Mouse (Mus musculus) A20 (cell line): Measurements from ENCODE around the gene Scd3.

Source experiments
- DNase-seq: peaks from one replicate; pipeline ENCODE4 v3.0.0-alpha.2; 2011; ENCODE audit warnings: low read depth, low spot score

Gene Scd3

GRCm38 (mm10) chr19:44203015-44203564, at the start of gene Scd3:
Gene Scd3 (plus strand): TSS chr19:44203269.
- DNase-seq, result no peak

- DNase-seq, result no peak
Measured at GRCm38 (mm10) chr19:44153781-44154180, 49.3 kb upstream of the Scd3 start.

DNA sequence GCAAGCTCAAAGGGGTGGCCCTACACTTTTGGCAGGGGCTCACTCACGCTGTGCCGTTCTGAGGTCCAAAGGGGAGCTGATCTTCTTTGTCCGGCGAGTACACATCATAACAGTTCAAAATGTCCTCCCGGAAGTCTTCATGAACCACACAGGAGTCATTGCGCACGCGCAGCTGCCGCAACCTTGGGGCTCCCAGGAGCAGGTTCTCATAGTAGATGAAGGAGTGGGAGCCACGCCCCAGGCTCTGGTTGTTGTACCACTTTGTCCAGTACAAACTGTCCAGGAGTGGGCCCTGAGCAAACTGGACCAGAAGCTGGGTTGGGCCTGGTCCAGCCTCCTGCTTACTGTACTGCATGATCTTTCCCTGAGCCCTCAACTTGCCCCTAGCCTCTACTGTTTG, 46.1 kb upstream of the Scd3 start:
- DNase-seq, result no peak

DNA sequence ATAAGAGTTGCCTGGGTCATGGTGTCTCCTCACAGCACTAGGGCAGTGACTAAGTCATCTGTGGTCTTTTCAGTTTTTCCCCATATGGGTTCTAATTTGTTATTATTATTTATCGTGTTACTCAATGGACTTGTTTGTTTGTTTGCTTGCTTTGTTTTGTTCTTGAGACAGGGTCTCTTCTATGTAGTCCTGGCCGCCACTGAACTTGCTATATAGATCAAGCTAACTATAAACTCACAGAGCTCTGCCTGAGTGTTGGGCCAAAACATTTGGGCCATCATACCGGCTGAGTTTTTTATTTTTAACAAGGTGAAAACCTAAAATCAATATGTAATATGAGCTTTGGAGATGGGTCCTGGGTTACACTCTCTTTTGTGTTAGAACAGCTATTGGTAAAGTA, 43.7 kb upstream of the Scd3 start:
- DNase-seq, result no peak

GRCm38 (mm10) chr19:44161515-44161914, 41.6 kb upstream of the Scd3 start:
- peak; percentile 43 for DNase-seq

DNA sequence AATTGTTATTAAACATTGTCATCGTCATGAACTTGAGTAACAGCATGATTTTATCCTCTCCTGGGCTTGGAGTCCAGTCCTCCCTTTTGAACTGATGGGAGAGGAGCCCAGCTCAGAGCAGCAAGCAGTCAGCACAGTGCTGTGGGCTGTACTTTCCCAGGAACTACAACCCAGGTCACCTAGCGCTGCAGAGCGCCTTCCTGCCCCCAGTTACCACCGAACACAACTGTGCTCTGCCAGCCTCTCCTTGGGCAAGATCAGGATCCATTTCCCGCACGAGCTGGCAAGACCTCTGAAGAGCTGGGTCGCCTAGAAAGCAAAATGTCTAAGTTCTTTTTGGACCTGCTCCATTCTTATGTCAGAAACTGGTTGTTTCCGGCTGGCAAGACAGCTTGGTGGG, 28.2 kb upstream of the Scd3 start:
- DNase-seq, result no peak

DNA sequence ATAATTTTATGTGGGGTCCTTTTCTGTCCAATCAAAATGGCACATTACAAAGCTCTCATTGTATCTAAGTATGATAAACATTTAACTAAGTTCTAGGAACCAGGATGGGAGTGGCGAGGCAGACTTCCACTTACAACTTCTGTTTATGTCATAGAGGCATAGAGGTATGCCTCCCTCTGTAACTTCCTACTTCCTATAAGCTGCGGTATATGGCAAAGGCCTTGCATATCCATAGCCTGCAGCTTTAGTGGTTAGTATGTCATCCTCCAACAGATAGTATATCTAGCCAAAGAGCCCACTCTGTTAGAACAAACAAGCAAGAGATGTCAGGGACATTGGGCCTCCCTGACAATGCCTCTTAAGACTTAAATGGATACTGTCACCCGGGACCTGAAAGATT, 26.3 kb upstream of the Scd3 start:
- DNase-seq, result no peak

GRCm38 (mm10) chr19:44180502-44180901, 22.6 kb upstream of the Scd3 start:
- DNase-seq, result no peak

DNA sequence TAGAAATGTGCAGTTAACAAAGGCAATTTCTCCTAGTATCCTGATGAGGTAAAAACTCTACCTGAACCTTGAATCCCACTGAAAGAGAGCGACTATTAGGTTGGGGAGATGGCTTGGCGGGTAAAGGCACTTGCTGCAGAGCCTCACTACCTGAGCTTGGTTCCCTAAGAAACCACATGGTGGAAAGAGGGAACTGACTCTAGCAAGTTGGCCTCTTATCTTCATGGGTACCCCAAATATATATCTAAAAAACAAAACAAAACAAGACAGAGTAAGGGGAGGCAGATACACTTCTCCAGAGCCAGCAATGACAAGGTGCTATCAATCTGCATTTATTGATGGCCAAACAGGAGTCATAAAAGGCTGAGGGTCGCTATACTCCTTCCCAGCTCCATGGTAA, 19.1 kb upstream of the Scd3 start:
- DNase-seq, result no peak

GRCm38 (mm10) chr19:44189056-44189455, 14.0 kb upstream of the Scd3 start:
- DNase-seq, result no peak

GRCm38 (mm10) chr19:44192342-44192741, 10.7 kb upstream of the Scd3 start, which contains the start of gene Pkd2l1:
Gene Pkd2l1 (minus strand): TSS chr19:44192442.
- DNase-seq, result no peak

DNA sequence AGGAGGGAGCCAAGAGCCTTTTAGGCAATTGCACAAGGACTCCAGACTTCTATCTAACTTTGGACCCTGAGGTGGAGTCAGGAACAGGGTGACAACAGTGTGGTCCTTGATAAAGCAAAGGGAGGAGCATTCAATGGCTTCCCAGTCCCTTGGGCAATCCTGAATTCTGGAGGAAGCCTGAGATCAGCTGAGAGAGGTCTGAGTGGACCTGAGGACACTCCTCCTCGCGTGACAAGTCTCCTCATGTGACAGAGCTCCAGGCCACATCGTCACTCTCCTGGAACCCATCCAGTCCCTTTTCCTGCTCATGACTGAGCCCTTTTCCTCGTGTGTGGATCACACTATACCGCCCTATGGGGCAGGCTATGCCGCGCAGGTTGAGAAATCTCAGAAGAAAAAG, 9.2 kb upstream of the Scd3 start:
- DNase-seq, result no peak

- peak; percentile 70 for DNase-seq
Measured at GRCm38 (mm10) chr19:44195138-44195537, 7.9 kb upstream of the Scd3 start.

GRCm38 (mm10) chr19:44197053-44197852, 5.8 kb upstream of the Scd3 start:
- DNase-seq, result no peak

- DNase-seq, result no peak
Measured at GRCm38 (mm10) chr19:44198494-44198893, 4.6 kb upstream of the Scd3 start.

DNA sequence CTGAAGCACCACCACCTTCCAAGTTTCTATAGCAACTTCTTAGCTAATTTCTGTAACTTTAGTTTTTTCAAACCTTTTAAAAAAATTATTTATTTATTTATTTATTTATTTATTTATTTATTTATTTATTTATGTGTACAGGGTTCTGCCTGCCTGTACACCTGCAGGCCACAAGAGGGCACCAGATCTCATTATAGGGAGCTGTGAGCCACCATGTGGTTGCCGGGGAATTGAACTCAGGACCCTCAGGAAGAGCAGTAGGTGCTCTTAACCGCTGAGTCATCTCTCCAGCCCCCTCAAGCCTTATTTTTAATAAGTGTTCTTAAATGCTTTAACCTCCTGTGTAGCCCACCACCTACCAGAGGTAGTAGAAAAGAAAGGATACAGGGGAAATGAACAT, 4.1 kb upstream of the Scd3 start:
- peak; percentile 64 for DNase-seq

DNA sequence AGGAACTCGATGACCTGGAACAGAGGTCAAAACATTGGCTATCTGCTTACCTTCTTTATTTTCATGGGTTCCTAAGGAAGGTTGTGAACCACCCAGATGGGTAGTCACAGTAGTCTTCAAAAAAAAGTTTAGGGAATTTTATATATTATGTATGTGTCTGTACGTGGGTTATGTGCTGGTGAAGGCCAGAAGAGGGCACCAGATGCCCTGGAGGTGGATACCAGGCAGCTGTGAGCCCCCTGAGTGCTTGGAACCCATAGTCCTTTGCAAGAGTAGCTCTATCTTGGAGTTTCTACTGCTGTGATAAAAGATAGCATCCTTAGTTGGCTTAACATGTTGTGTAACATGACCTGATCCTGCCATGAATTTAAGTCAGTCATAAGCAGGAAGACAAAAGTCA, 4.0 kb downstream of the Scd3 start:
- DNase-seq, result peak; percentile 49

DNA sequence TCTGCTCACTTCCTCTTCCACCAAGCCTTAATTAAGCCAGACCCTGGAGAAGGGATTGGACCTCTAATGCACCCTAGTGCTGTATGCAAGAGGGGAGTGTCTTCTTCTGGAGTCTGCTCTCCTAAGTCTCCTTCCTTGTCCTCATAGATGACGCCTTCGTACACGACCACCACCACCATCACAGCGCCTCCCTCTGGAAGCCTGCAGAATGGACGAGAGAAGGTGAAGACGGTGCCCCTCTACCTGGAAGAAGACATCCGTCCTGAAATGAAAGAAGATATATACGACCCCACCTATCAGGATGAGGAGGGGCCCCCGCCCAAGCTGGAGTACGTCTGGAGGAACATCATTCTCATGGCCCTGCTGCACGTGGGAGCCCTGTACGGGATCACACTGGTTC, 12.2 kb downstream of the Scd3 start:
- DNase-seq, result peak; percentile 20

- no peak for DNase-seq
Measured at GRCm38 (mm10) chr19:44217958-44218525, 15.0 kb downstream of the Scd3 start.

- no peak for DNase-seq
Measured at GRCm38 (mm10) chr19:44225728-44226127, 22.7 kb downstream of the Scd3 start.

- no peak for DNase-seq
Measured at GRCm38 (mm10) chr19:44229776-44230175, 26.7 kb downstream of the Scd3 start.

DNA sequence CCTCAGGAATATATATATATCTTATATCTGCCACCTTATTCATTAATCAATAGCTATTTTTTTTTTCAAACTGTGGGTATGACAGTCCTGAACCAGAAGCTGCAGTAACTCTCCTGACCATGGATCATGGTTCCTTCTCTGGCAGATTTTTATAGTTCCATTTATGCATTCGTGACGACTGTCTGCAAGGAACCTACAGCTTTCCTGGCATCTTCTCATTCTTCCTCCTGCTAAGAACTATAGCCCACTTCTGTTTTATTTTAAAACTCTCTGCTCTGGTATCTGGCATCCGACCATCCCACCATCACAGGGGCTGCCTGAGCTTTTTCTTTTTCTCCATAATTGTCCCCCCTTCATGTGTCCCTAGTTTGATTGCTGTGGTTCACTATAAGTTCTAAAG, 27.1 kb downstream of the Scd3 start:
- no peak for DNase-seq

DNA sequence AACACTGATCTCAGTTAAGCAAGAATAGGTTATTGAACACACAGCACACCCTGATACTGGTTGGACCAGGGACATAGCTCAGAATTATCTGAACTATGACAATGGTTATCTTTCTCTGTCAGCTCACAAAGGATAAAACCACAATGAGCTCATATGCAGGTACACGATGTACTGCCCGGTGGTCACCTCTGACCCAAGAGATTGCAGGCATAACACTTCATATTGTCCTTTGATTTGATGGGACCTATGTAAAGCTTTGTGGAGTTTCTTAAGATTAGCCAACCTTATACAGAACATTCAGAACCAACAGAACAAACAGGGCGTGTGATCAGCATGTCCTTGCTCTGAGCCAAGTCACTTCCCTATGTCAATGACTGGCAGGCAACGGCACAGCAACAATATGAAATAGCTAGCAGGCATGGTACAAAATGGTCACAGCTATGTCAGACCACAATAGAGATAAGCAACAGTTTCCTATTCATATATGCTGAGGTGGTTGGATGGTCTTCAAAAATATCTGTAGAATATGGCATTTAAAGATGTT, 28.6 kb downstream of the Scd3 start:
- DNase-seq, result no peak
